Mouse (Mus musculus) adrenal gland, postnatal 36 days (tissue): ENCODE results near the gene Tdp2. TPM values are rescaled to one million over a fixed set of nuclear protein-coding genes. Genes with fewer than 3 reads are reported as not detected.
A peak's percentile ranks its signal among the peaks of the same experiment; 100 is the strongest.

Experiments
- DNase-seq, 2 experiments: peaks; one replicate each; pipeline ENCODE4 v3.0.0; 2021; ENCODE audit warnings: mixed read lengths in 1 of 2
- total RNA-seq, 2 experiments: library from RNA; stranded (reverse); gene quantifications; 2 replicates each; pipeline ENCODE4 v1.2.3; 2021

Gene Tdp2
- total RNA-seq, 2 experiments from 2014 or later, result 22.6 to 23.5 TPM

GRCm38 (mm10) chr13:24880208-24880607 is 48.7 kb downstream of the Tdp2 start:
- DNase-seq, result peak in 1 of 2 experiments; percentile 16

- peak; percentile 11 to 77 for DNase-seq
Measured at GRCm38 (mm10) chr13:24880704-24881103, 49.2 kb downstream of the Tdp2 start.

GRCm38 (mm10) chr13:24882411-24882810 is 50.9 kb downstream of the Tdp2 start:
- peak; percentile 17 to 41 for DNase-seq

GRCm38 (mm10) chr13:24889554-24889953 is 58.1 kb downstream of the Tdp2 start:
- no peak for DNase-seq

Other genes with a start within 250 kb of the Tdp2 start
- 1 to 10 TPM; 2.6 to 4.2 TPM for gene Ripor2, start 249.5 kb upstream of the Tdp2 start, total RNA-seq
- gene Armh2, start 90.4 kb upstream of the Tdp2 start, total RNA-seq, result not detected
- 10 to 100 TPM; 10.7 to 12.2 TPM for gene Gmnn, start 69.8 kb upstream of the Tdp2 start, total RNA-seq
- gene BC005537, start 30.0 kb upstream of the Tdp2 start, total RNA-seq, result 100 to 1,000 TPM; 226 to 236 TPM
- gene Acot13, start 139 bp upstream of the Tdp2 start, total RNA-seq, result 10 to 100 TPM; 68.0 to 91.6 TPM
- gene D130043K22Rik, start 13.5 kb downstream of the Tdp2 start, total RNA-seq, result under 1 TPM; 0.46 to 0.70 TPM
- gene Aldh5a1, start 106.0 kb downstream of the Tdp2 start, total RNA-seq, result 10 to 100 TPM; 12.7 to 18.4 TPM
- 1 to 10 TPM; 2.8 to 3.7 TPM for gene Gpld1, start 111.5 kb downstream of the Tdp2 start, total RNA-seq
- gene Mrs2, start 188.7 kb downstream of the Tdp2 start, total RNA-seq, result 10 to 100 TPM; 44.4 to 49.0 TPM
- gene Dcdc2a, start 224.3 kb downstream of the Tdp2 start, total RNA-seq, result under 1 TPM; 0.17 to 0.40 TPM